Mouse (Mus musculus) heart, adult 2 months (tissue): ENCODE results near the gene Gspt2. TPM values are rescaled to one million over a fixed set of nuclear protein-coding genes. Genes with fewer than 3 reads are reported as not detected.
A peak's percentile ranks its signal among the peaks of the same experiment; 100 is the strongest.

Experiments used
- DNase-seq, 2 experiments: peaks; one replicate each; pipeline ENCODE4 v3.0.0; 2021
- H3K27ac ChIP-seq: fragments of 200-600 bp; 2 replicates; pipeline ENCODE4 v1.8.1; 2022
- H3K27me3 ChIP-seq: fragments of 200-500 bp; 2 replicates; pipeline ENCODE4 v1.6.1; 2012; ENCODE audit warnings: mild to moderate bottlenecking, low read length, inconsistent platforms, mixed read lengths; ENCODE audit not compliant: control insufficient read depth, insufficient read depth
- H3K36me3 ChIP-seq: fragments of 200-500 bp; 2 replicates; pipeline ENCODE4 v1.6.1; 2012; ENCODE audit warnings: low read length, inconsistent platforms; ENCODE audit not compliant: control insufficient read depth, insufficient read depth
- H3K4me1 ChIP-seq: fragments of 200-500 bp; 2 replicates; pipeline ENCODE4 v1.6.1; 2011; ENCODE audit warnings: low read length; ENCODE audit not compliant: control insufficient read depth, insufficient read depth
- H3K4me3 ChIP-seq: fragments of 200-600 bp; 2 replicates; pipeline ENCODE4 v1.8.1; 2022
- H3K79me2 ChIP-seq: fragments of 200-500 bp; replicated peaks from 2 replicates; pipeline ENCODE4 v1.6.1; 2012; ENCODE audit warnings: mild to moderate bottlenecking, inconsistent platforms, low read length, moderate library complexity, mixed read lengths; ENCODE audit not compliant: control insufficient read depth, insufficient read depth
- H3K9ac ChIP-seq: fragments of 200-500 bp; 2 replicates; pipeline ENCODE4 v1.6.1; 2012; ENCODE audit warnings: low read depth, mild to moderate bottlenecking, control low read depth, inconsistent platforms, low read length, mixed read lengths
- CTCF ChIP-seq: fragments of 200-600 bp; IDR thresholded peaks from 2 replicates; pipeline ENCODE4 v1.8.1; 2022; ENCODE audit warnings: antibody characterized with exemption, mild to moderate bottlenecking, moderate library complexity
- EP300 ChIP-seq: fragments of 200-500 bp; IDR thresholded peaks from 2 replicates; pipeline ENCODE4 v1.6.1; 2011; ENCODE audit warnings: low read depth, low read length, control low read depth; ENCODE audit not compliant: insufficient read depth
- POLR2A ChIP-seq: fragments of 200-500 bp; IDR thresholded peaks from 2 replicates; pipeline ENCODE4 v1.6.1; 2011; ENCODE audit warnings: mild to moderate bottlenecking, low read depth, low read length, control low read depth; ENCODE audit not compliant: insufficient read depth
- WGBS: fragments of 180-500 bp; shearing (Covaris S2); methylation state at CpG from one replicate; pipeline ENCODE4 v1.1.7; 2018; 5-methylcytosine and 5-hydroxymethylcytosine counted together
- intact Hi-C: fragments of 180-260 bp; cut with DNase I; formaldehyde crosslinking; loops from one replicate; pipeline ENCODE4 v1.15.1; 2025
- long read RNA-seq: library from polyadenylated mRNA; stranded (forward); transcript quantifications from one replicate; pipeline ENCODE4 v2.0.0, GENCODE M21; 2021
- polyA plus RNA-seq: library from polyadenylated mRNA; depleted of rRNA; stranded (reverse); fragments of >200 nt; gene quantifications from 2 replicates; pipeline ENCODE4 v1.2.3, GENCODE M21; 2012; rRNA removed
- total RNA-seq, 2 experiments: library from RNA; stranded (reverse); gene quantifications; 2 replicates each; pipeline ENCODE4 v1.2.3; 2021

Gspt2 gene
- under 1 TPM; 0.29 to 0.61 TPM for total RNA-seq
- polyA plus RNA-seq = 0.39 and 0.47 TPM in 2 replicates
- long read RNA-seq, partial matches to known transcripts = 0 of 2 reads
- long read RNA-seq, other reads (novel, unspliced or antisense) = 0 of 2 reads

- peak within 1 kb of the TSS; percentile 72 for H3K9ac ChIP-seq
- WGBS = 15% methylated on average over 53 of the region's 53 CpGs
Measured at GRCm38 (mm10) chrX:94635961-94636563, at the start of gene Gspt2. TSS of gene Gspt2 (plus strand) at chrX:94636069.

GRCm38 (mm10) chrX:94624835-94625803 is 10.8 kb upstream of the Gspt2 start:
- no peaks in the 10 kb centered on the region for H3K27me3 ChIP-seq
- no peaks in the 10 kb centered on the region for H3K36me3 ChIP-seq
- intact Hi-C loops = no loop called here
- H3K9ac ChIP-seq = no peak overlapping the region
- WGBS = 31% methylated on average over 13 of the region's 13 CpGs
- no peak overlapping the region for H3K4me3 ChIP-seq
- no peaks in the 10 kb centered on the region for H3K4me1 ChIP-seq
- no peak overlapping the region for H3K27ac ChIP-seq
- H3K79me2 ChIP-seq = no peaks in the 10 kb centered on the region
- TF ChIP-seq EP300 (no peak), POLR2A (no peak), CTCF (peak; percentile 51)
- peak in 1 of 2 experiments; percentile 4 for DNase-seq

More at GRCm38 (mm10) chrX:94635961-94636563, at the start of gene Gspt2:
- H3K4me1 ChIP-seq = no peaks in the 10 kb centered on the region
- TF ChIP-seq CTCF (no peak), EP300 (no peak), POLR2A (peak; percentile 27; the same call in 1 of the 2 replicates)
- H3K36me3 ChIP-seq = no peaks in the 10 kb centered on the region
- H3K4me3 ChIP-seq = peak within 1 kb of the TSS; percentile 43
- no peak within 1 kb of the TSS for H3K27ac ChIP-seq
- H3K79me2 ChIP-seq = no peaks in the 10 kb centered on the region
- DNase-seq = peak; percentile 31 to 32
- no peaks in the 10 kb centered on the region for H3K27me3 ChIP-seq
- intact Hi-C loops = no loop called here

GRCm38 (mm10) chrX:94636911-94637310 is 1.0 kb downstream of the Gspt2 start:
- Histone ChIP-seq H3K4me3 (no peak overlapping the region), H3K27me3 (no peaks in the 10 kb centered on the region), H3K79me2 (no peaks in the 10 kb centered on the region), H3K27ac (no peak overlapping the region), H3K36me3 (no peaks in the 10 kb centered on the region), H3K9ac (no peak overlapping the region), H3K4me1 (no peaks in the 10 kb centered on the region)
- TF ChIP-seq CTCF = no peak
- TF ChIP-seq POLR2A = no peak
- TF ChIP-seq EP300 = no peak
- DNase-seq = no peak
- intact Hi-C loops = no loop called here
- 71% methylated on average over 8 of the region's 8 CpGs for WGBS

GRCm38 (mm10) chrX:94648541-94648940 is 12.7 kb downstream of the Gspt2 start:
- Histone ChIP-seq H3K4me3 (no peak overlapping the region), H3K4me1 (no peaks in the 10 kb centered on the region), H3K9ac (no peak overlapping the region), H3K27ac (no peak overlapping the region), H3K79me2 (no peaks in the 10 kb centered on the region), H3K36me3 (no peaks in the 10 kb centered on the region), H3K27me3 (no peaks in the 10 kb centered on the region)
- no peak for TF ChIP-seq CTCF
- TF ChIP-seq EP300 = no peak
- TF ChIP-seq POLR2A = no peak
- intact Hi-C loops = no loop called here
- DNase-seq = no peak

- intact Hi-C loops = no loop called here
- Histone ChIP-seq H3K27me3 (no peaks in the 10 kb centered on the region), H3K79me2 (no peaks in the 10 kb centered on the region), H3K9ac (no peak overlapping the region), H3K27ac (no peak overlapping the region), H3K36me3 (no peaks in the 10 kb centered on the region), H3K4me3 (no peak overlapping the region), H3K4me1 (no peaks in the 10 kb centered on the region)
- no peak for DNase-seq
- 20% methylated on average over 2 of the region's 2 CpGs for WGBS
- TF ChIP-seq POLR2A = no peak
- TF ChIP-seq CTCF = no peak
- TF ChIP-seq EP300 = no peak
Measured at GRCm38 (mm10) chrX:94657734-94658133, 21.9 kb downstream of the Gspt2 start.

- intact Hi-C loops = no loop called here
Measured at GRCm38 (mm10) chrX:94670814-94671213, 34.9 kb downstream of the Gspt2 start.

More at GRCm38 (mm10) chrX:94670814-94671213, 34.9 kb downstream of the Gspt2 start:
- Histone ChIP-seq H3K27ac (no peak overlapping the region), H3K79me2 (no peaks in the 10 kb centered on the region), H3K9ac (no peak overlapping the region), H3K36me3 (no peaks in the 10 kb centered on the region), H3K27me3 (no peaks in the 10 kb centered on the region), H3K4me1 (no peaks in the 10 kb centered on the region), H3K4me3 (no peak overlapping the region)
- TF ChIP-seq EP300 (no peak), CTCF (no peak), POLR2A (no peak)
- 53% methylated on average over 4 of the region's 4 CpGs for WGBS
- no peak for DNase-seq
